Mouse (Mus musculus) kidney, adult 2 months (tissue): ENCODE data around the gene Cdc7. TPM values are rescaled to one million over a fixed set of nuclear protein-coding genes. Genes with fewer than 3 reads are reported as not detected.

ENCODE experiments used
- DNase-seq: peaks from one replicate; pipeline ENCODE4 v3.0.0; 2021
- H3K27ac ChIP-seq: fragments of 200-500 bp; 2 replicates; pipeline ENCODE4 v1.5.1; 2012; ENCODE audit warnings: low read depth, low read length, control low read depth, inconsistent platforms; ENCODE audit not compliant: insufficient read depth
- H3K27me3 ChIP-seq: fragments of 200-500 bp; replicated peaks from 2 replicates; pipeline ENCODE4 v1.6.1; 2012; ENCODE audit warnings: mild to moderate bottlenecking, moderate library complexity, low read length, inconsistent platforms; ENCODE audit not compliant: control insufficient read depth, insufficient read depth
- H3K36me3 ChIP-seq: fragments of 200-500 bp; 2 replicates; pipeline ENCODE4 v1.6.1; 2012; ENCODE audit warnings: mild to moderate bottlenecking, moderate library complexity, low read length, inconsistent platforms; ENCODE audit not compliant: control insufficient read depth, insufficient read depth
- H3K4me1 ChIP-seq: fragments of 200-500 bp; 2 replicates; pipeline ENCODE4 v1.6.1; 2011; ENCODE audit warnings: low read length; ENCODE audit not compliant: control insufficient read depth, insufficient read depth
- H3K4me3 ChIP-seq: fragments of 200-500 bp; 2 replicates; pipeline ENCODE4 v1.5.1; 2011; ENCODE audit warnings: mild to moderate bottlenecking, low read depth, low read length, control low read depth; ENCODE audit not compliant: insufficient read depth
- CTCF ChIP-seq: fragments of 200-500 bp; conservative IDR thresholded peaks from 2 replicates; pipeline ENCODE4 v1.5.1; 2011; ENCODE audit warnings: low read depth, mild to moderate bottlenecking, control low read depth, low read length, moderate library complexity, mixed read lengths; ENCODE audit not compliant: insufficient read depth, insufficient read length
- POLR2A ChIP-seq: fragments of 200-500 bp; IDR thresholded peaks from one replicate; pipeline ENCODE4 v1.6.1; 2011; ENCODE audit warnings: low read depth, low read length, control low read depth
- WGBS: fragments of 180-500 bp; shearing (Covaris S2); methylation state at CpG from one replicate; pipeline ENCODE4 v1.1.7; 2018; 5-methylcytosine and 5-hydroxymethylcytosine counted together
- polyA plus RNA-seq: library from polyadenylated mRNA; depleted of rRNA; stranded (reverse); fragments of >200 nt; gene quantifications from 2 replicates; pipeline ENCODE4 v1.2.3, GENCODE M21; 2012

The Cdc7 gene
- polyA plus RNA-seq, 1 experiment = 1.2 TPM

DNA sequence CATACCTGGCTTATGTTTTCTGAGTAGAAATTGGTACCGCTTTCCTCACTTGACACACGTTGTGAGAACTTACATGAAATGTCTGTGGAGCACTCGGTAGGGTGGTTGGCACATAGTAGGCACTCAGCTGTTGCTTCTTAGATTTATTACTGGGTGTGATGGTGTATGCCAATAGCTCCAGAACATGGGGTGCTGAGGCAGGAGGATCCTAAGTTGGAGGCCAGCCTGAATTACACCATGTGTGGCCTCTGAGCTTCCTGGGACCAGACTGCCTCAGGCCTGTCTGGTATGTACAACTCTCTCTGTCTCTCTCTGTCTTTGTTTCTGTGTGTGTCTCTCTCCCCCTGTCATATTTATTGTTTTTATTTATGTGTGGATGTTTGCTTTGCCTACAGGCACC is 45.6 kb downstream of the Cdc7 start:
- whole genome bisulfite sequencing = 95% methylated on average over 3 of the region's 3 CpGs
- no peak overlapping the region for H3K4me3 ChIP-seq

DNA sequence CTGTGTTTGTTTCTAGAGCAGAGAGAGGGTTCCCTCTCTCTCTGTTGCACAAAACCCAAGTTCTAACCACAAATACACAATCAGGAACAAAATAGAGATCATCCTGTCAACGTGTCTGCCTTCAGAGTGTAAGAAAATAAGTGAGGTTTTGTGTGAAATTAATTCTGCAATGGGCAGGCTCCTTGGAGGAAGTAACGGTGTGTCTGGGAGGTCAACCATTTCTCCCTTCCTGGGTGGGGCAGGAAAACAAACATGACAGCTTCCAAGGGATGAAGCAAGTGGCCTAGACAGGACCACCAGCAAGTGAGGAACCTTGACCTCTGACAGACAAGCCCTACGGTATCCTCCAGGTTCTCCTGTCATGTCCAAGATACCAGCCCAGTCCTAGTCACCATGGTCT is 46.2 kb downstream of the Cdc7 start:
- DNase-seq = no peak
- no peaks in the 10 kb centered on the region for H3K4me1 ChIP-seq
- H3K4me3 ChIP-seq = no peak overlapping the region
- no peak overlapping the region for H3K27ac ChIP-seq
- WGBS = 61% methylated on average over 3 of the region's 3 CpGs
- H3K27me3 ChIP-seq = no peaks in the 10 kb centered on the region
- no peak for TF ChIP-seq POLR2A
- TF ChIP-seq CTCF = no peak
- no peaks in the 10 kb centered on the region for H3K36me3 ChIP-seq

More for the DNA sequence above, 45.6 kb downstream of the Cdc7 start:
- Histone ChIP-seq H3K36me3 (no peaks in the 10 kb centered on the region), H3K4me1 (no peaks in the 10 kb centered on the region), H3K27me3 (no peaks in the 10 kb centered on the region), H3K27ac (no peak overlapping the region)
- TF ChIP-seq POLR2A = no peak
- no peak for TF ChIP-seq CTCF
- DNase-seq = no peak

DNA sequence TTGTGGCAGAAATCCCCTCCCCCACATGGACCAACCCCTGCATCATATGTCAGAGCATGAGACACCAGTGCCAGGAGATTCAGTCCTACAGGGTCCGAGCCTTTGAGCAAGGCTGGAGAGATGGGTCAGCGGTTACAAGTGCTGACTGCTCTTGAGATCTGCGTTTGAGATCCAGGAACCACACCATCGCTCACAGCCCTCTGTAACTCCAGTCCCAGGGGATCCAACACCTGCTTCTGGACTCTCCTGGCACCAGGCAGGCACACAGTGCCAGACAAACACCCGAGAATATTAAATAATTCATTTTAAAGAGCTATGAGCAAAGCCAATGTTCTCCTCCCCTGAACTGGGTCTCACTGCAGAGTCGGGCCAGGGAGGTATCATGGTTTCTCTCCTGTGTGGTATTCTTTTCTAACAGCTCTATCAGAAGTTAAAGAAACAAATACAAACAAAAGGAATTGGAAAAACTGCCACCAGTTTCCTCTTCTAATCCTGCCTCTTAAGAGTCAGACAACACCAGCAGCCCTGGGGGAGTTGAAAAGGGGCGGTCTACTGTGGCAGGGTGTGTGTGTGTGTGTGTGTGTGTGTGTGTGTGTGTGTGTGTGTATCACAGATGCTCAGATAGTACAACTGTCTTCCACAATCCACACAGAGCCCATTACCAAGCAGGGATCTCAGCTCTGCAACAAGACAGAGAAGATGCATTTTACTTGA is 47.4 kb downstream of the Cdc7 start:
- Histone ChIP-seq H3K27me3 (no peaks in the 10 kb centered on the region), H3K27ac (no peak overlapping the region), H3K4me1 (no peaks in the 10 kb centered on the region), H3K4me3 (no peak overlapping the region), H3K36me3 (no peaks in the 10 kb centered on the region)
- TF ChIP-seq POLR2A = no peak
- TF ChIP-seq CTCF = no peak
- no peak for DNase-seq
- 74% methylated on average over 7 of the region's 7 CpGs for WGBS

GRCm38 (mm10) chr5:107012030-107012715 is 48.1 kb downstream of the Cdc7 start:
- no peak for DNase-seq
- no peak for TF ChIP-seq POLR2A
- TF ChIP-seq CTCF = no peak
- Histone ChIP-seq H3K27me3 (no peaks in the 10 kb centered on the region), H3K27ac (no peak overlapping the region), H3K4me3 (no peak overlapping the region), H3K4me1 (no peaks in the 10 kb centered on the region), H3K36me3 (no peaks in the 10 kb centered on the region)
- WGBS = 69% methylated on average over 11 of the region's 11 CpGs

- Histone ChIP-seq H3K4me1 (no peaks in the 10 kb centered on the region), H3K27ac (no peak overlapping the region), H3K4me3 (no peak overlapping the region), H3K36me3 (no peaks in the 10 kb centered on the region), H3K27me3 (no peaks in the 10 kb centered on the region)
- DNase-seq = no peak
- WGBS = 86% methylated on average over 2 of the region's 2 CpGs
- TF ChIP-seq CTCF (no peak), POLR2A (no peak)
These were observed 49.3 kb downstream of the Cdc7 start for GRCm38 (mm10) chr5:107013393-107013792.

DNA sequence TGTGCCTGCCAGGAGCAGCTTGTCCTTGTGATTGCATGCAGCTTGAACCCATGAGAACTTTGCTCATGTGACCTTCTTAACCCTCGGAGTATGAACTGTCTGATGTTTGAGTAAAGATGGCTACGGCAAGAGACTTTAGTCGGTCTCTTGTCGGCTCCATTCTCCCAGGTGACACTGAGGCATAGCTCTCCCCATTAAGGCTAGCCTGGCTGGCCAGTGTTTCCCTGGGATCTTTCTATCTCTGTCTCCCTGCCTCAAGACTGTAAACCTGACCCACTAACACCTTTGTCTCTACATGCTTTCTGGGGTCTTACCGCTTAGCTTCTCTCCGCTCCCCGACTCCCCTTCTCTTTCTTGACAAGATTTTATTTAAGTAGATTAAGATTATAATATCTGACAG is 50.0 kb downstream of the Cdc7 start:
- no peak overlapping the region for H3K4me3 ChIP-seq
- H3K4me1 ChIP-seq = no peaks in the 10 kb centered on the region
- H3K36me3 ChIP-seq = no peaks in the 10 kb centered on the region
- DNase-seq = no peak
- H3K27me3 ChIP-seq = no peaks in the 10 kb centered on the region
- H3K27ac ChIP-seq = no peak overlapping the region
- 90% methylated on average over 7 of the region's 7 CpGs for WGBS
- TF ChIP-seq CTCF (no peak), POLR2A (no peak)

- H3K27ac ChIP-seq = no peak overlapping the region
These were observed 50.9 kb downstream of the Cdc7 start for GRCm38 (mm10) chr5:107015046-107015421.

More at GRCm38 (mm10) chr5:107015046-107015421, 50.9 kb downstream of the Cdc7 start:
- no peak for TF ChIP-seq POLR2A
- no peak for TF ChIP-seq CTCF
- peaks cover 2% of the 10 kb centered on the region; the same call in 1 of the 2 replicates for H3K4me1 ChIP-seq
- DNase-seq = no peak
- WGBS = 73% methylated on average over 2 of the region's 2 CpGs
- H3K4me3 ChIP-seq = no peak overlapping the region
- H3K36me3 ChIP-seq = no peaks in the 10 kb centered on the region
- no peaks in the 10 kb centered on the region for H3K27me3 ChIP-seq
